Mouse (Mus musculus) thymus, adult 2 months (tissue): Measurements from ENCODE around the gene 9430097D07Rik. TPM values are rescaled to one million over a fixed set of nuclear protein-coding genes. Genes with fewer than 3 reads are reported as not detected.

Experiments used
- DNase-seq: peaks from one replicate; pipeline ENCODE4 v3.0.0; 2021
- H3K27ac ChIP-seq: fragments of 200-500 bp; 2 replicates; pipeline ENCODE4 v1.5.1; 2012; ENCODE audit warnings: low read length, control low read depth; ENCODE audit not compliant: control insufficient read depth, insufficient read depth
- H3K27me3 ChIP-seq: fragments of 200-500 bp; 2 replicates; pipeline ENCODE4 v1.6.1; 2012; ENCODE audit warnings: mild to moderate bottlenecking, low read length, moderate library complexity, mixed read lengths; ENCODE audit not compliant: control insufficient read depth, insufficient read depth
- H3K36me3 ChIP-seq: fragments of 200-500 bp; 2 replicates; pipeline ENCODE4 v1.6.1; 2012; ENCODE audit warnings: mild to moderate bottlenecking, low read length, moderate library complexity; ENCODE audit not compliant: control insufficient read depth, insufficient read depth
- H3K4me1 ChIP-seq: fragments of 200-500 bp; replicated peaks from 2 replicates; pipeline ENCODE4 v1.6.1; 2012; ENCODE audit warnings: low read length; ENCODE audit not compliant: control insufficient read depth, insufficient read depth
- H3K4me3 ChIP-seq: fragments of 200-500 bp; 2 replicates; pipeline ENCODE4 v1.5.1; 2012; ENCODE audit warnings: mild to moderate bottlenecking, low read length, control low read depth, moderate library complexity; ENCODE audit not compliant: control insufficient read depth, insufficient read depth
- CTCF ChIP-seq: fragments of 200-500 bp; IDR thresholded peaks from 2 replicates; pipeline ENCODE4 v1.5.1; 2012; ENCODE audit warnings: mild to moderate bottlenecking, control low read depth, low read length, moderate library complexity, borderline replicate concordance; ENCODE audit not compliant: control insufficient read depth, poor library complexity, insufficient read depth; ENCODE audit errors: extremely low read depth
- POLR2A ChIP-seq: fragments of 200-500 bp; IDR thresholded peaks from 2 replicates; pipeline ENCODE4 v1.6.1; 2012; ENCODE audit warnings: mild to moderate bottlenecking, low read length, control low read depth, moderate library complexity; ENCODE audit not compliant: control insufficient read depth, poor library complexity, insufficient read depth; ENCODE audit errors: extremely low read depth
- WGBS: fragments of 180-500 bp; shearing (Covaris S2); methylation state at CpG from one replicate; pipeline ENCODE4 v1.1.7; 2018; 5-methylcytosine and 5-hydroxymethylcytosine counted together
- polyA plus RNA-seq: library from polyadenylated mRNA; depleted of rRNA; stranded (reverse); fragments of >200 nt; gene quantifications from 2 replicates; pipeline ENCODE4 v1.2.3, GENCODE M21; 2012

9430097D07Rik gene
- polyA plus RNA-seq, 1 experiment = not detected

DNA sequence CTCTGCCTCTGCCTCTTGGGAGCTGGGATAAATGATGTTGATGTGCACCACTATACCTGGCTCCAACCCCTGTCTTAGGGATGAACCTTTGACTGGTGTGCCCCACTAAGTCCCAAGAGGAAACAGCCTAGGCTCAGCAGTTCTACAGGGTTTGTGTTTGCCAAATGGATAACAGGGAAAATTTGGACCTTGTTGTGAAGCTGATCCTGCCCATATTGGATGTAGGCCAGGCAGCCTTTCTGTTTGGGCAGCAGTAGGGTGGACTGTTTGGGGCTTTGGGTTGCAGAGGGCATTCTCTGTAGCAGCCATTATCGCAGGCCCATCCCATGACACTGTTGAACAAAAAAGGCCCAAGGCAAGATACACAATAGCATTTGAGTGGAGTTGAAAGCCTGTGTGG, 28.5 kb downstream of the 9430097D07Rik start:
- Histone ChIP-seq H3K27ac (no peak overlapping the region), H3K4me1 (peaks cover 31% of the 10 kb centered on the region), H3K27me3 (no peaks in the 10 kb centered on the region), H3K36me3 (no peaks in the 10 kb centered on the region), H3K4me3 (no peak overlapping the region)
- WGBS = 97% methylated on average over 1 of the region's 1 CpGs
- TF ChIP-seq CTCF (no peak), POLR2A (no peak)
- no peak for DNase-seq

DNA sequence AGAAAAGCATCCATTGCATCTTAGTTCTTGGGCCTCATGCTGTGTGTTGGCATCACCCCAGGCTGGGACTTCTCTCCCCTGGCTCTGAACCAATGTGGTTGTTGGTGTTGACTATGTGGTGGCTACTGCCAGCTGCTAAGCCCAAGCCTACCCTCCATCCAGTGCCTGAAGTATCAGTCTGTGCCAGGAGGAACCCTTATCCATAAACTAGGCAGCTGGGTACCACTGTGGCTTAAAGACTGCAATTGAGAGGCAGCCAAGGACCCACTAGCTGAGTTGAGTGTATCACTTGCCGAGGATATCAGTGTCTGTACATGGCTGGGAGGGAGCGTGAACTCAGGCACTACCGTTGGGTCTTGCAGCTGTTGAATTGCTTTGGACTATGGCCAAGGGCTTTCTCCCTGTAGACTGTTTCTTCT, 32.4 kb downstream of the 9430097D07Rik start:
- H3K4me3 ChIP-seq = no peak overlapping the region

DNA sequence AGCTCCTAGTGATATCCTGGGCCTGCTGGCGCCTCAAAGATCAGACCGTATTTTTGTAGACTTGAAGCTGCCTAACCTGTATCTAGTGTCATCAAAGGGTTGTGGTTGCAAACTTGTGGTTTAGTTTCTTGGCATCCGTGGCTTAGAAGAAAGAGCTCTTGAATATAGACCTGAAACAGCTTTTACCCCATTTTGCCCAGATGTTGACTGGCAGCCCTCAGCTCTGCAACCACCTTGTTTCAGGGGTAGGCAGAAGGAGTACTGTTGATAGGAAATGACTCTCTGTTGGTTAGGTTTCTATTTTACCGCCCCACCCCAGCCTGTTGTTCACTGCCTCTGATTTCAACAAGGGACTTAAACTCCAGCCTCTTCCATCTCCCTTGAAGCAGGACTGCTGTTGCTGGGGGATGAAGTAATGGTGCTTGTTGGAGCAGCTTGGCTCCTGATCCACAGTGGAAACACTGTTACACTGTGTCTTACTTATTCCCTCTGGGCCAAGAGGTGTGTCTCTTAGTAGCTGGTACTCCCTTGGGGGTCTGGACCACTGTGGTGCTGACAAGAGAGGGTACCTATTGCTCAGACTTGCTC, 33.4 kb downstream of the 9430097D07Rik start:
- H3K27me3 ChIP-seq = peaks cover 4% of the 10 kb centered on the region; the same call in 1 of the 2 replicates
- no peak overlapping the region for H3K4me3 ChIP-seq
- H3K4me1 ChIP-seq = peaks cover 51% of the 10 kb centered on the region
- no peaks in the 10 kb centered on the region for H3K36me3 ChIP-seq
- 4% methylated on average over 4 of the region's 4 CpGs for whole genome bisulfite sequencing
- peak; percentile 85 for DNase-seq
- H3K27ac ChIP-seq = peak overlapping the region; percentile 93
- TF ChIP-seq POLR2A = no peak
- no peak for TF ChIP-seq CTCF

More for the DNA sequence above, 32.4 kb downstream of the 9430097D07Rik start:
- WGBS = 63% methylated on average over 3 of the region's 3 CpGs
- Histone ChIP-seq H3K27ac (peak overlapping the region; percentile 8; the same call in 1 of the 2 replicates), H3K4me1 (peaks cover 49% of the 10 kb centered on the region), H3K36me3 (no peaks in the 10 kb centered on the region), H3K27me3 (peaks cover 2% of the 10 kb centered on the region; the same call in 1 of the 2 replicates)
- no peak for DNase-seq
- no peak for TF ChIP-seq POLR2A
- TF ChIP-seq CTCF = no peak

DNA sequence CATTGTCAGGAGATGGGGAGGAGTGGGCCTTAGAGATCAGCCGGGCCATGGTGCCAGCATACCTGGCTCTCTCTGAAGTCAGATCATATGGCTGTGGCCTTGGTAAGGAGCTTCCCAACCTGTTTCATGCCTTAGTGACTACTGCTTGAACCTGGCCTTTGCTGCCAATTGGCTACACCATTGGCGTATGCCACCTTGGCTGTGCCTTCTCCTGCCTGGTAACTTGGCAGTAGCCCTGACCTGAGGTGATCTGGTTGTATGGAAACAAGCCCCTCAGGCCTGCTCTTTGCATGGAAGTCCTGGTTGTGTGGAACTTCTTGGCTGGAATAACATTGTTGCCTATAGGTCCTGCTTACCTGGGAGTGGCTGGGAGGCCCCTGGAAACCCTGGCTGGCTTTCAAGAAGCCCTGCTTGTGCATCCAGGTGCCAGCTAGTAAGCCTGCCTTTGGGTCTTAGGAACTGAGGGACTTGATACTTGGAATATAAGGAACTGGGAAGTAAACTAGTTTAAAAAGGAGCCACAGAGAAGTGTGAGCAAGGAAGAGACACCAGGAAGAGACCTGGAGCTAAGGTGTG, 34.1 kb downstream of the 9430097D07Rik start:
- TF ChIP-seq CTCF = no peak
- no peak for TF ChIP-seq POLR2A
- Histone ChIP-seq H3K27ac (peak overlapping the region; percentile 37; the same call in 1 of the 2 replicates), H3K27me3 (peaks cover 5% of the 10 kb centered on the region; the same call in 1 of the 2 replicates), H3K4me1 (peaks cover 55% of the 10 kb centered on the region), H3K4me3 (no peak overlapping the region), H3K36me3 (no peaks in the 10 kb centered on the region)
- DNase-seq = no peak
- 84% methylated on average over 2 of the region's 2 CpGs for WGBS

DNA sequence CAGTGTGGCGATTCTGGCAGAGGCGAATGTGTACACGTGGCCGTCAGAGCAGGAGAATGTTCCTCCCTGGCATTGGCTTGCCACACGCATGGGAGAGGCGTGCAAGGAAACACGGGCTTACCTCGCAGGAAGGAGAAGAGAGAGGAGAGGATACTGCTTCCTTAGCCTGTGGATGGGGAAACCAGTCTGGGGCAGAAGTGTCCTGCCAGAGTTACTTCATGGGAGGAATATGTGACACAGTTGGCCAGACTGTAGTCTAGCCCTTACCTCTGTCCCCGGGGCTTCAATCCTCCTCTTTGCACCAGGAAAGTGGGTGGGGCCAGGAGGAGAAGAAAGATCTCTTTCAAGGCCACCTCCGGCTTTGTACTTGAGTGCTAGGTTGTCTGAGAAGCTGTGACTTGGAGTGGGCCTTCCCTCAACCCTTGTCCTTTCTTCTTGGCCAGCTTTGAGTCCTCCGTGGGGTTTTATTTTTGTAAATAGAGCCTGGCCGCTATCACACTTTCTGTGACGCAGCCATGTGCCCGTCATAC, 36.0 kb downstream of the 9430097D07Rik start:
- 78% methylated on average over 14 of the region's 14 CpGs for WGBS
- no peaks in the 10 kb centered on the region for H3K36me3 ChIP-seq
- DNase-seq = no peak
- H3K27me3 ChIP-seq = peaks cover 7% of the 10 kb centered on the region; the same call in 1 of the 2 replicates
- no peak for TF ChIP-seq CTCF
- TF ChIP-seq POLR2A = no peak
- H3K4me1 ChIP-seq = peaks cover 64% of the 10 kb centered on the region
- H3K4me3 ChIP-seq = 0 out of 2 replicates have a peak overlapping the region, but pooled peaks have one; percentile 7
- no peak overlapping the region for H3K27ac ChIP-seq

DNA sequence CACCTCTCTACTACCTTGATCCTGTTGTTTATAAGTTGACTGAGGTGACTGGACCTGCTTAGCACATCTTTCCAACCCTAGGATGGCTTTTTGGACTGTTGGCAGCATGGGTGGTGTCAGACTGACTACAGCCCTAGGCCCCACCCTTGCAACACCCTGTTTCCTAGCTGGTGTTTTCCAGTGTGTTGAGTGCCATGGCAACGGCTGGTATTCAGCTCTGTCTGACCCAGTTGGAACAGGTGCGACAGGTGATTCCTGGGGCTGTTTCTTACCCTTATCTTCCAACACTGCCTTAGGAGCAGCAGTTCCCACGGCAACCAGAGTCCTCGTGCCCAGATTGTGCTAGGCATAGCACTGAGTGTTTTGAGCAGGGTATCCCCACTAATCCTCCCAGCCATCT, 37.0 kb downstream of the 9430097D07Rik start:
- DNase-seq = no peak
- Histone ChIP-seq H3K4me3 (peak overlapping the region; percentile 15; the same call in 1 of the 2 replicates), H3K27me3 (peaks cover 7% of the 10 kb centered on the region; the same call in 1 of the 2 replicates), H3K4me1 (peaks cover 61% of the 10 kb centered on the region), H3K27ac (no peak overlapping the region), H3K36me3 (no peaks in the 10 kb centered on the region)
- 59% methylated on average over 4 of the region's 4 CpGs for WGBS
- TF ChIP-seq POLR2A = no peak
- TF ChIP-seq CTCF = no peak

DNA sequence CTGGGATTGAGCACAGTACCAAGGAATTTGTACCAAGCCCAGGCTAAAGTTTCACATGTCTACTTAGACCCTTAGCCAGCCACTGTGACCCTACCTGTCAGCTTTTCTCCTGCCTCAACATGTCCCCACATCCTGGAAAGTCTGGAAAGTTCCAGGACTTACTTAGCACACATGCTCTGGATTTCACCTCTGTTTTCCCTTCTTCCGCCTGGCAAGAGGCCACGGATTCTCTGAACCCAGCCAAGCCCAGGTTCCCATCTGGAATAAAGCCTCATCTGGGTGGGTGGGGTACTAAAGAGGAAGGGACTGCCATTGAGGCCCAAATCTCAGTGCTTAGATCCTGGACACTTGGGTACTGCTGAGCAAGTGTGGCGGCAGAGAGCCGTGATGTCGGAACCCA, 37.5 kb downstream of the 9430097D07Rik start:
- Histone ChIP-seq H3K4me3 (peak overlapping the region; percentile 18), H3K27me3 (peaks cover 7% of the 10 kb centered on the region; the same call in 1 of the 2 replicates), H3K36me3 (no peaks in the 10 kb centered on the region), H3K4me1 (peaks cover 56% of the 10 kb centered on the region), H3K27ac (no peak overlapping the region)
- 39% methylated on average over 5 of the region's 5 CpGs for WGBS
- TF ChIP-seq POLR2A = no peak
- no peak for DNase-seq
